Mouse (Mus musculus) forebrain, embryonic 10.5 days (tissue): ENCODE data around the gene Pga5. TPM values are rescaled to one million over a fixed set of nuclear protein-coding genes. Genes with fewer than 3 reads are reported as not detected.

Experiments used
- DNase-seq: peaks from one replicate; pipeline ENCODE4 v3.0.0-alpha.2; 2017; ENCODE audit warnings: low spot score; ENCODE audit errors: extremely low spot score
- H3K27ac ChIP-seq: fragments of 300-500 bp; sonication (generic); 2 replicates; pipeline ENCODE4 v1.5.1; 2016; ENCODE audit warnings: mild to moderate bottlenecking
- H3K27me3 ChIP-seq: fragments of 300-500 bp; sonication (generic); 2 replicates; pipeline ENCODE4 v1.6.1; 2016; ENCODE audit warnings: mild to moderate bottlenecking; ENCODE audit not compliant: poor library complexity, severe bottlenecking
- H3K36me3 ChIP-seq: fragments of 300-500 bp; sonication (generic); replicated peaks from 2 replicates; pipeline ENCODE4 v1.6.1; 2016; ENCODE audit warnings: mild to moderate bottlenecking, moderate library complexity
- H3K4me1 ChIP-seq: fragments of 300-500 bp; sonication (generic); 2 replicates; pipeline ENCODE4 v1.6.1; 2016
- H3K4me3 ChIP-seq: fragments of 300-500 bp; sonication (generic); 2 replicates; pipeline ENCODE4 v1.5.1; 2016; ENCODE audit warnings: mild to moderate bottlenecking, moderate library complexity
- H3K9me3 ChIP-seq: fragments of 300-500 bp; sonication (generic); 2 replicates; pipeline ENCODE4 v1.6.1; 2016; ENCODE audit warnings: mild to moderate bottlenecking, moderate library complexity
- WGBS: fragments of 180-500 bp; shearing (Covaris S2); methylation state at CpG from one replicate; pipeline ENCODE4 v1.1.7; 2016; 5-methylcytosine and 5-hydroxymethylcytosine counted together
- polyA plus RNA-seq: library from polyadenylated mRNA; unstranded; fragments of >200 nt; fragmentation: Nextera tagmentation; extraction: Ambion mirVana; gene quantifications from 2 replicates; pipeline ENCODE4 v1.2.1, GENCODE M21; 2016

Gene Pga5
- polyA plus RNA-seq, 1 experiment from 2014 or later: not detected

GRCm38 (mm10) chr19:10678772-10679067 is 849 bp upstream of the Pga5 start:
- H3K9me3 ChIP-seq: no peaks in the 10 kb centered on the region
- no peaks in the 10 kb centered on the region for H3K4me1 ChIP-seq
- no peaks in the 10 kb centered on the region for H3K36me3 ChIP-seq
- no peak overlapping the region for H3K4me3 ChIP-seq
- H3K27ac ChIP-seq: no peak overlapping the region
- DNase-seq: no peak
- H3K27me3 ChIP-seq: no peaks in the 10 kb centered on the region
- 71% methylated on average over 1 of the region's 1 CpGs for WGBS

GRCm38 (mm10) chr19:10676656-10677055 is 1.2 kb downstream of the Pga5 start:
- Histone ChIP-seq H3K36me3 (no peaks in the 10 kb centered on the region), H3K4me1 (peaks cover 4% of the 10 kb centered on the region; the same call in 1 of the 2 replicates), H3K27me3 (no peaks in the 10 kb centered on the region), H3K4me3 (no peak overlapping the region), H3K27ac (no peak overlapping the region), H3K9me3 (no peaks in the 10 kb centered on the region)
- WGBS: 84% methylated on average over 16 of the region's 16 CpGs
- no peak for DNase-seq

- 50% methylated on average over 1 of the region's 1 CpGs for WGBS
Observed at GRCm38 (mm10) chr19:10673275-10673674, 4.6 kb downstream of the Pga5 start.

GRCm38 (mm10) chr19:10671854-10672417 is 5.9 kb downstream of the Pga5 start:
- WGBS: 73% methylated on average over 9 of the region's 9 CpGs
- no peak for DNase-seq
- Histone ChIP-seq H3K27ac (no peak overlapping the region), H3K4me3 (no peak overlapping the region), H3K4me1 (peaks cover 5% of the 10 kb centered on the region; the same call in 1 of the 2 replicates), H3K9me3 (no peaks in the 10 kb centered on the region), H3K36me3 (no peaks in the 10 kb centered on the region), H3K27me3 (no peaks in the 10 kb centered on the region)

More at GRCm38 (mm10) chr19:10673275-10673674, 4.6 kb downstream of the Pga5 start:
- H3K27ac ChIP-seq: no peak overlapping the region
- H3K4me3 ChIP-seq: no peak overlapping the region
- H3K4me1 ChIP-seq: peaks cover 5% of the 10 kb centered on the region; the same call in 1 of the 2 replicates
- DNase-seq: no peak
- no peaks in the 10 kb centered on the region for H3K36me3 ChIP-seq
- no peaks in the 10 kb centered on the region for H3K9me3 ChIP-seq
- H3K27me3 ChIP-seq: no peaks in the 10 kb centered on the region

GRCm38 (mm10) chr19:10671319-10671718 is 6.6 kb downstream of the Pga5 start:
- no peak for DNase-seq
- whole genome bisulfite sequencing: 90% methylated on average over 4 of the region's 4 CpGs
- H3K27ac ChIP-seq: no peak overlapping the region

GRCm38 (mm10) chr19:10665499-10665898 is 12.4 kb downstream of the Pga5 start:
- Histone ChIP-seq H3K27me3 (no peaks in the 10 kb centered on the region), H3K9me3 (no peaks in the 10 kb centered on the region), H3K4me1 (no peaks in the 10 kb centered on the region), H3K4me3 (no peak overlapping the region), H3K27ac (no peak overlapping the region), H3K36me3 (no peaks in the 10 kb centered on the region)
- 27% methylated on average over 2 of the region's 2 CpGs for WGBS
- DNase-seq: peak; percentile 49

More at GRCm38 (mm10) chr19:10671319-10671718, 6.6 kb downstream of the Pga5 start:
- no peaks in the 10 kb centered on the region for H3K36me3 ChIP-seq
- peaks cover 5% of the 10 kb centered on the region; the same call in 1 of the 2 replicates for H3K4me1 ChIP-seq
- no peaks in the 10 kb centered on the region for H3K27me3 ChIP-seq
- H3K9me3 ChIP-seq: no peaks in the 10 kb centered on the region
- H3K4me3 ChIP-seq: no peak overlapping the region

- Histone ChIP-seq H3K27ac (no peak overlapping the region), H3K36me3 (no peaks in the 10 kb centered on the region), H3K27me3 (no peaks in the 10 kb centered on the region), H3K4me3 (no peak overlapping the region), H3K4me1 (no peaks in the 10 kb centered on the region), H3K9me3 (no peaks in the 10 kb centered on the region)
- 62% methylated on average over 3 of the region's 3 CpGs for WGBS
- DNase-seq: no peak
Observed at GRCm38 (mm10) chr19:10665093-10665492, 12.8 kb downstream of the Pga5 start.

- no peaks in the 10 kb centered on the region for H3K4me1 ChIP-seq
- H3K4me3 ChIP-seq: no peak overlapping the region
- H3K27me3 ChIP-seq: no peaks in the 10 kb centered on the region
- H3K27ac ChIP-seq: 0 out of 2 replicates have a peak overlapping the region, but pooled peaks have one; percentile 9
- 77% methylated on average over 3 of the region's 3 CpGs for WGBS
- H3K9me3 ChIP-seq: no peaks in the 10 kb centered on the region
- DNase-seq: no peak
- no peaks in the 10 kb centered on the region for H3K36me3 ChIP-seq
Observed at GRCm38 (mm10) chr19:10662665-10663064, 15.2 kb downstream of the Pga5 start.

GRCm38 (mm10) chr19:10661919-10662318 is 16.0 kb downstream of the Pga5 start:
- Histone ChIP-seq H3K4me1 (no peaks in the 10 kb centered on the region), H3K4me3 (no peak overlapping the region), H3K36me3 (no peaks in the 10 kb centered on the region), H3K27ac (no peak overlapping the region), H3K9me3 (no peaks in the 10 kb centered on the region), H3K27me3 (no peaks in the 10 kb centered on the region)
- DNase-seq: no peak
- 90% methylated on average over 2 of the region's 2 CpGs for WGBS

GRCm38 (mm10) chr19:10661373-10661772 is 16.5 kb downstream of the Pga5 start:
- 79% methylated on average over 5 of the region's 5 CpGs for WGBS
- Histone ChIP-seq H3K9me3 (no peaks in the 10 kb centered on the region), H3K27me3 (no peaks in the 10 kb centered on the region), H3K4me3 (no peak overlapping the region), H3K27ac (no peak overlapping the region), H3K4me1 (no peaks in the 10 kb centered on the region), H3K36me3 (no peaks in the 10 kb centered on the region)
- no peak for DNase-seq

GRCm38 (mm10) chr19:10658406-10658805 is 19.5 kb downstream of the Pga5 start:
- H3K36me3 ChIP-seq: no peaks in the 10 kb centered on the region
- DNase-seq: no peak
- H3K9me3 ChIP-seq: no peaks in the 10 kb centered on the region
- no peaks in the 10 kb centered on the region for H3K4me1 ChIP-seq
- H3K27me3 ChIP-seq: no peaks in the 10 kb centered on the region
- no peak overlapping the region for H3K27ac ChIP-seq
- H3K4me3 ChIP-seq: no peak overlapping the region
- 85% methylated on average over 2 of the region's 2 CpGs for WGBS

- 89% methylated on average over 5 of the region's 5 CpGs for WGBS
Observed at GRCm38 (mm10) chr19:10657742-10658141, 20.1 kb downstream of the Pga5 start.

GRCm38 (mm10) chr19:10656058-10656457 is 21.8 kb downstream of the Pga5 start:
- Histone ChIP-seq H3K27ac (no peak overlapping the region), H3K4me1 (no peaks in the 10 kb centered on the region), H3K4me3 (no peak overlapping the region), H3K9me3 (no peaks in the 10 kb centered on the region), H3K27me3 (no peaks in the 10 kb centered on the region), H3K36me3 (no peaks in the 10 kb centered on the region)
- no peak for DNase-seq
- 67% methylated on average over 3 of the region's 3 CpGs for WGBS

More at GRCm38 (mm10) chr19:10657742-10658141, 20.1 kb downstream of the Pga5 start:
- DNase-seq: no peak
- Histone ChIP-seq H3K27me3 (no peaks in the 10 kb centered on the region), H3K27ac (no peak overlapping the region), H3K4me3 (no peak overlapping the region), H3K9me3 (no peaks in the 10 kb centered on the region), H3K36me3 (no peaks in the 10 kb centered on the region), H3K4me1 (no peaks in the 10 kb centered on the region)

- no peaks in the 10 kb centered on the region for H3K9me3 ChIP-seq
- no peaks in the 10 kb centered on the region for H3K27me3 ChIP-seq
- H3K27ac ChIP-seq: no peak overlapping the region
- no peaks in the 10 kb centered on the region for H3K4me1 ChIP-seq
- H3K36me3 ChIP-seq: no peaks in the 10 kb centered on the region
- DNase-seq: no peak
- H3K4me3 ChIP-seq: no peak overlapping the region
- 84% methylated on average over 8 of the region's 8 CpGs for WGBS
Observed at GRCm38 (mm10) chr19:10648156-10648555, 29.7 kb downstream of the Pga5 start.
